Mouse (Mus musculus) liver, embryonic 14.5 days (tissue): ENCODE data around the gene Ubl3.

ENCODE experiments used
- CTCF ChIP-seq: IDR thresholded peaks from 2 replicates; pipeline ENCODE4 v1.5.1; 2016; ENCODE audit warnings: antibody characterized with exemption, low read depth, control low read depth
- EP300 ChIP-seq: IDR thresholded peaks from 2 replicates; pipeline ENCODE4 v1.6.1; 2016; ENCODE audit warnings: antibody characterized with exemption, low read depth

GRCm38 (mm10) chr5:148562235-148562634, 9.6 kb upstream of the Ubl3 start:
- TF ChIP-seq CTCF (no peak), EP300 (no peak)
